In the genomic region with DNA sequence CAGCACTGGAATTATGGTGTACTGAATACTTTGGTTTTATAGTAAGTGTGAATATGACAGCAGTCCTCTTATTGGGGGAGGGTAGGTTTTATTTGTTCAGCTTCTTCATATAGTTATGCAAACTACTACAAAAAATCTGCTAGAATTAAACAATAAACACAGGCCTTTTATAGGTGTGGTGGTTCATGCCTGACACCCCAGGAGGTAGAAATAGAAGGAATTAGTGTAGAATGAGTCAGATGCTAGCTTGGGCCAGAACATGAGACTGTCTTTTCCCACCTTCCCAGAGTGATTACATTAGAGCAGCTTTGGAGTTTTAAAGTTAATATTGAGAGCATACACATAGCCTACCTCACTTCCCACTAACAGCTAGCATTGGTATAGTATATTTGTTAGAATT, we compare ENCODE assay signal across 16 mouse cellular contexts.
"Had no signal": no experiment of that assay in that cellular context is flagged by ENCODE, and none has a peak within 500 bp of the region (broad histone marks: within the 10 kb centered on the region; RNA-seq: fewer than 3 reads in every experiment).

No protein-coding gene starts in this region.

- H3K4me3 ChIP-seq: midbrain, embryonic 10.5 days; midbrain, embryonic 13.5 days; midbrain, embryonic 15.5 days; neural tube, embryonic 13.5 days; neural tube, embryonic 15.5 days had no signal

- H3K4me1 ChIP-seq: midbrain, embryonic 10.5 days; midbrain, embryonic 13.5 days; midbrain, embryonic 15.5 days; neural tube, embryonic 13.5 days; neural tube, embryonic 15.5 days had no signal

- H3K9ac ChIP-seq: lung, embryonic 14.5 days; midbrain, embryonic 13.5 days; midbrain, embryonic 15.5 days; neural tube, embryonic 13.5 days; neural tube, embryonic 15.5 days had no signal

- DNase-seq: lung, adult 18-20 months; lung, embryonic 14.5 days; lung, postnatal 10 days; lung, postnatal 4 days; right cerebral cortex, adult 18-20 months; right cerebral cortex, postnatal 25 days; right cerebral cortex, postnatal 4 days; spleen, adult 18-20 months; thymus, adult 18-20 months; thymus, postnatal 14 days; thymus, postnatal 36 days had no signal

- ATAC-seq: midbrain, embryonic 13.5 days; midbrain, embryonic 15.5 days had no signal

- H3K27ac ChIP-seq: midbrain, embryonic 10.5 days; midbrain, embryonic 13.5 days; midbrain, embryonic 15.5 days; neural tube, embryonic 13.5 days; neural tube, embryonic 15.5 days had no signal

- H3K36me3 ChIP-seq: midbrain, embryonic 13.5 days; midbrain, embryonic 15.5 days; neural tube, embryonic 13.5 days; neural tube, embryonic 15.5 days had no signal

- H3K4me2 ChIP-seq: lung, embryonic 14.5 days; midbrain, embryonic 13.5 days; midbrain, embryonic 15.5 days; neural tube, embryonic 13.5 days; neural tube, embryonic 15.5 days had no signal

- H3K27me3 ChIP-seq: midbrain, embryonic 13.5 days; midbrain, embryonic 15.5 days; neural tube, embryonic 13.5 days; neural tube, embryonic 15.5 days had no signal

- H3K9me3 ChIP-seq: midbrain, embryonic 10.5 days; midbrain, embryonic 13.5 days; midbrain, embryonic 15.5 days; neural tube, embryonic 13.5 days; neural tube, embryonic 15.5 days had no signal
